Mouse (Mus musculus): ENCODE data around the gene Slc25a14.
A peak's percentile ranks its signal among the peaks of the same experiment; 100 is the strongest.

Slc25a14 gene

GRCm38 (mm10) chrX:48623379-48624053, at the start of gene Slc25a14:
Slc25a14 (plus strand) TSS chrX:48623413.
- DNase-seq (ENCODE audit: low spot score): peak; percentile 67

- no peak for DNase-seq (ENCODE audit: low spot score)
Measured at GRCm38 (mm10) chrX:48583332-48583731, 39.9 kb upstream of the Slc25a14 start.

GRCm38 (mm10) chrX:48593721-48594098, 29.5 kb upstream of the Slc25a14 start:
- DNase-seq (ENCODE audit: low spot score): no peak

DNA sequence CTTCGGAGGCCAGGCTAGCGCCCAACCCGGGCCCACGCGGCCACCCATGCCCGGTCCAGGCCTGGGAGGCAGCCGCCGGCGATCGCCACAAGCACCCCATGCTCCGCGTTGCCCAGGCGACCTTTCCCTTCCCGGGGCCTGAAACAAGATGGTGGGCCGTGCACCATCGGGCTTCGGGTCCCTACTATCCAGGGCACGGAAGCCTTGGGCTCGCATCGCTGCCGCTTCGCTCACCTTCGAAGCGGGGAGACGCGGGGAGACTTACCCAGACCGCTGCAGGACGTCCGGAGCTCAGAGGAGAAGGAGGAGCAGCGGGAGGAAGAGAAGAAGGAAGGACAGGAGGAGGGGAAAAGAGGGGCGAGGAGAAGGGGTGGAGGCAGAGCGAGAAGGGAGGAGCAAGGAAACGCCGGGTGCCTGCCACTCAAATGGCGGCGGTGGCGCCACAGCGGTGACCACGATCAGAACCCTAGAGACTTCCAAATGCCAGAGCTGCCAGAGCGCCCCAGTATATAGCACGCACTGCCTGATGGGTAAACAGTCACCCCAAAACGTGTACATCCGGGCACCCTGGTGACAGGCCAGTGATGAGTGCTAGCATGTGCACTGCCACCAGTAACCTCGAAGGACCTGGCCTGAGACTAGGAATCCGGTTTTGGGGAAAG, 29.0 kb upstream of the Slc25a14 start, which contains the start of gene Zfp280c:
TSS of gene Zfp280c (minus strand) at position 406 of the 662 bp plus-strand sequence.
- DNase-seq (ENCODE audit: low spot score): peak; percentile 64

DNA sequence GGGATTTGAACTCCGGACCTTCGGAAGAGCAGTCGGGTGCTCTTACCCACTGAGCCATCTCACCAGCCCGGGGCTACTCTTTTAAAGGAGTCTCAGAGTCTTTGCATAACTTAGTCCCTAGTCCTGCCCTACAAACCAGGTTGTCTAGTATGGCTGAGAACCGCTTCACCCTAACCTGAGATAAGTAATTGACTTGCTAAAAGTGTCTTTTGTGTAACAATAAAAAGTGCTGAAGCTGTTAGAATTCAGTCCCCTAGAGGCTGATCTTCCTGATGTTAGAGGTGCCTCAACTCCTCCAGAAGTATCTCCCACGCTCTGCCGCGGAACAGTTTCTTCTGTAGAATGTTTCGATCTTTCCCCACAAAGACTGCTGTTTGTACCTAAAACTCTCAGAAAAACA, 27.2 kb upstream of the Slc25a14 start:
- no peak for DNase-seq (ENCODE audit: low spot score)

DNA sequence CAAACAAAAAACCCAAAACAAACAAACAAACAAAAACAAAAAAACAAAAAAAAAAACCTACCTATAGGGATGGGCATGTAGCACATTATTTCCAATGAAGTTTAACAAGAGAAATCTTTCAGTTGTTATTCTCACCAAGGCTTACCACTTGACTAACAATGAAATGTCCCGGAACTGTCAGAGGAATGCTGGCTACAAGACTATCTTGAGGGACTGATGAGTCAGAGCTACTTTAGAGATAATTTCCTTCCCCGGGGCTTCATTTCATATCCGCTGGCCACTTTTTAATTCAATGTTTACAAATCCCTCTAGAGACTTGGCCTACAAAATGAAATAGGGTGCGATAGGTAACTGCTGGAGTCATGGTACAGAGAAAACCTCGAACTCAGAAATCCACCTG, 26.3 kb upstream of the Slc25a14 start:
- no peak for DNase-seq (ENCODE audit: low spot score)

DNA sequence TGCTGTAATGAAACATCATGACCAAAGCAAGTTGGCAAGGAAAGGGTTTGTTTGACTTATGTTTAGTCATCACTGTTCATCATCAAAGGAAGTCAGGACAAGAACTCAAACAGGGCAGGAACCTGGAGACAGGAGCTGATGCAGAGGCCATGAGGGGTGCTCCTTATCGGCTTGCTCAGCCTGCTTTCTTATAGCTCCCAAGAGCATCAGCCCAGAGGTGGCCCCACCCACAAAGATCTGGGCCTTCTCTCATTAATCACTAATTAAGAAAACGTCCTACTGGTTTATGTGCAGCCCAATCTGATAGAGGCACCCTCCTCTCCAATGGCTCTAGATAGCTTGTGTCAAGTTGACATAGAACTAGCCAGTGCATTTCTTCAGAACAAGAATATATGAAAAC, 18.3 kb upstream of the Slc25a14 start:
- DNase-seq (ENCODE audit: low spot score): no peak

GRCm38 (mm10) chrX:48623049-48623378, 199 bp upstream of the Slc25a14 start:
- no peak for DNase-seq (ENCODE audit: low spot score)

DNA sequence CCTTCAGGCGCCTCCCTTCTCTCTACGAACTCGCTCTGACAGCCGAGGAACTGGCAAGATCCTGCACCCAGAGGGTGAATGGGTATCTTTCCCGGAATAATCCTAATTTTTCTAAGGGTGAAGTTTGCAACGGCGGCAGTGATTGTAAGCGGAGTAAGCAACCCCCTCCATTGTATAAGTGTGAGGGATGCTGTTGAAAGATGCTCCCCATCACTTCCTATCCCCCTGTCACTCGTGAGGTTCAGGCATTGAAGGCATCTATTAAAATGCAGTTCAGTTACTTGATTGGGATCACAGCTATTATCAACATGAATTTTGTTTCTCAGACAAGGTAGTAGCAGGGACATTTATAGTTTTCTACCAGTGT, 824 bp downstream of the Slc25a14 start:
- no peak for DNase-seq (ENCODE audit: low spot score)

GRCm38 (mm10) chrX:48637032-48637431, 13.8 kb downstream of the Slc25a14 start:
- peak; percentile 6 for DNase-seq (ENCODE audit: low spot score)

GRCm38 (mm10) chrX:48644122-48644521, 20.9 kb downstream of the Slc25a14 start:
- DNase-seq (ENCODE audit: low spot score): peak; percentile 26

GRCm38 (mm10) chrX:48666807-48667206, 43.6 kb downstream of the Slc25a14 start:
- no peak for DNase-seq (ENCODE audit: low spot score)

DNA sequence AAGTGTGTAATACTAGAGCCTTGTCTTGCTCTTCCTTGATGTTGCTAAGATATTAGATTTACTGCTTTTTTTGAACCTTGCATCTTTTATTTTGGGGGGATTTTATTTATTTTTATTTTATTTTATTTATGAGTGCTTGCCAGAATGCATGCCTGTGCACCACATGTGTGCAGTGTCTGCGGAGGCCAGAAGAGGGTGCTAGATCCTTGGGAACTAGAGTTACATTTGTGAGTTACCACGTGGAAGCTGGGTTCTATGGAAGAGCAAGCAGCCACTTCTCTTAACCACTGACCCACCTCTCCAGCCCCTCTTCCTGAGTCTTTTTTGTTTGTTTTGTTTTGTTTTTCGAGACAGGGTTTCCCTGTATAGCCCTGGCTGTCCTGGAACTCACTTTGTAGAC, 46.4 kb downstream of the Slc25a14 start:
- peak; percentile 8 for DNase-seq (ENCODE audit: low spot score)

- DNase-seq (ENCODE audit: low spot score): no peak
Measured at GRCm38 (mm10) chrX:48671714-48672113, 48.5 kb downstream of the Slc25a14 start.

DNA sequence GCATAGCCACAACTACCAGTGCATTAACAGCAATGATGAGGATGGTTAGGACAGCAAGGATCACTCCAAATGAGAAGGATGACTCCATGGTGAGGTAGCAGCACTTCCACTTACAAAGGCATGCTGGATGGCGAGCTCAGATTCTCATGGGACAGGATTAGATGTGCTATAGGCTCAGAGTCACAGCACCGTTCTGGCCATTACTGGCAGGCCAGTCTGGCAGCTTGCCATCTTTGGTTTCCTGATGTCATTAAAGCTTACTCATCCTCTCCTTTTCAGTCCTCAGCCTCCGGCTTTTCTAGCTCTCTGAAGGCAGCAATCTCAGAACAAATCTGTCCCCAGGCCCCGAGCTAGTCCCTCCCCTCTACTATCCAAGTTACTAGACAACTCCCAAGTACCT, 51.0 kb downstream of the Slc25a14 start, which contains the start of gene Gpr119:
TSS of gene Gpr119 (minus strand) at position 308 of the 400 bp plus-strand sequence.
- DNase-seq (ENCODE audit: low spot score): no peak

GRCm38 (mm10) chrX:48683451-48683850, 60.2 kb downstream of the Slc25a14 start:
- peak; percentile 40 for DNase-seq (ENCODE audit: low spot score)

DNA sequence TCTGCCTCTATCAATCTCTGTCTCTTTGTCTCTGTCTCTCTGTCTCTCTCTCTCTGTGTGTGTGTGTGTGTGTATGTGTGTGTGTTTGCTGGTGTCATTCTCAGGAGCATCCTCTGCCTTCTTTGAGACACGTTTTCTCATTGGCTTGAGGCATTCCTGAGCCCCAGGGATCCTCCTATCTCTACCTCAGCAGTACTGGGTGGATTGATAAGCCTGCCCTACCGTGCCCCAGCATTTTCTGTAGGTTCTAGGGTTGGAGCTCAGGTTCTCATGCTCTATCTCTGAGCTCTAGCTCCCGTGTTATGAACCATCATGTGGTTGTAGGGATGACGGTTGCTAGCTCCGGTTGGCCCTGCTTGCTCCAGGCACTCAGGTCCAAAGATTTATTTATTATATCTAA, 60.6 kb downstream of the Slc25a14 start:
- no peak for DNase-seq (ENCODE audit: low spot score)

DNA sequence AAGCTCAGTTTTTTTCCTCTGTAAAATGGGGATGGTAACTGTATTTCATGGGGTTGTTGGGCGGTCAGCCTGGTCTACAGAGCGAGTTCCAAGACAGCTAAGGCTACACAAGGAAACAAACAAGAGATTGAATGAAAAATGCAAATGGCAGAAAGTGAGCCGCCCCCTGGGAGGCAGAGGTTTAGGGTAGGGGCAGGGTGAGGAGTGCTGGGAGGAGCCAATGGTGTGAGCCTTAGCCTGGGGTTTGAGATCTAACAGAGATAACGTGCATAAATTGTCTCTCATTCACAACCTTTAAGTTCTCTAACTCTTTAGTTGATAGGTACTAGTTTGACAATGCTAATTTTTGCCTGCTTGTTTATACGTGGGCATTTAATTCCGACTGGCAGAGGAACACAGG, 71.2 kb downstream of the Slc25a14 start:
- DNase-seq (ENCODE audit: low spot score): no peak

DNA sequence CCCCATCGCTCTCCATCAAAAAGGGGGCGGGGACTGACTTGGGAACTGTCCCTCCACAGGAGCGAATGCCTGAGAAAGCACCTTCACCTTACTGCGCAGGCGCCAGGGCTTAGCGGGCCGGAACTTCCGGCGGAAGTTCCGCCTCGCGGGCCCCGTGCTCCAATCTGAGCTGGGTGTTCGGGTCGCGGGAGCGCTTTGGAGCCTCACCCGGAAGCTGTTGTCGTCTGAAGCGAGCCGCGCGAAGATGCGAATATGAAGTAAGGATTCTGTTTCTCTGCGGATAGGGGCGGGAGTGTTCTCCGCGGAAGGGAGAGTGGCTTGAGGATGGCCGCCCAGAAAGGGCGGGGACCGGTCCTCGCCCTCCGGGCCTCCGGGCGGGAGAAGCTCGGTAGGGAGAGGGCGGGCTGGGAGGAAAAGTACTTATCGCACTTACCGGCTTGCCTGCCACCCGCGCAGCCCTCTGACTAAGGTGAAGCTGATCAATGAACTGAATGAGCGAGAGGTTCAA, 71.7 kb downstream of the Slc25a14 start, which contains the start of gene Rbmx2:
TSS of gene Rbmx2 (plus strand) at position 141 of the 508 bp plus-strand sequence.
- DNase-seq (ENCODE audit: low spot score): peak; percentile 83

DNA sequence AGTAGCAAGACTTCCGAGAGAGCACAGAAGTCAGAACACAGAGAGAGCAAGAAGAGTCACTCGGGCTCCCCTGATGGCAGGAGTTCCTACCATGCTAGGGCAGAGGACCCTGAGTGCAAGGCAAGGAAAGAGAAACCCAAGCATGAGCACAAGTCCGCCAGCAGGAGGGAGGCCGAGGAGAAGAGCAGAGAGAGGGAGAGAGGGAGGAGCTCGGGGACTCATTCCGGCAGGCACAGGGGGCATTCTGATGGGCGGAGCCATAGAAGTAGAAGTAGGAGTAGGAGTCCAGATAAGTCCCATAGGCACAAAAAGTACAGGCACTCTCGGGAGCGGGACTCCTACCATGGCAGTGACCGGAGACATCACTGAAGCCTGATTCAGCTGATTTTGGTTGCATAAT, 86.5 kb downstream of the Slc25a14 start:
- DNase-seq (ENCODE audit: low spot score): no peak
